Mouse (Mus musculus) lung, adult 2 months (tissue): Measurements from ENCODE around the gene Tbx6. TPM values are rescaled to one million over a fixed set of nuclear protein-coding genes. Genes with fewer than 3 reads are reported as not detected.

Experiments used
- DNase-seq: peaks from one replicate; pipeline ENCODE4 v3.0.0; 2022
- H3K4me1 ChIP-seq: fragments of 200-500 bp; 2 replicates; pipeline ENCODE4 v1.6.1; 2011; ENCODE audit warnings: low read length; ENCODE audit not compliant: control insufficient read depth, insufficient read depth
- H3K4me3 ChIP-seq: fragments of 200-500 bp; replicated peaks from 2 replicates; pipeline ENCODE3; 2011; ENCODE audit warnings: low read depth, mild to moderate bottlenecking, control low read depth, low read length; ENCODE audit errors: extremely low read depth
- CTCF ChIP-seq: fragments of 200-500 bp; IDR thresholded peaks from 2 replicates; pipeline ENCODE4 v1.5.1; 2011; ENCODE audit warnings: mild to moderate bottlenecking, low read length, control low read depth; ENCODE audit not compliant: insufficient read depth
- POLR2A ChIP-seq: fragments of 200-500 bp; IDR thresholded peaks from 2 replicates; pipeline ENCODE4 v1.6.1; 2011; ENCODE audit warnings: low read depth, mild to moderate bottlenecking, control low read depth, low read length, borderline replicate concordance; ENCODE audit errors: extremely low read depth
- WGBS: fragments of 180-500 bp; shearing (Covaris S2); methylation state at CpG from one replicate; pipeline ENCODE4 v1.1.7; 2018; 5-methylcytosine and 5-hydroxymethylcytosine counted together
- polyA plus RNA-seq: library from polyadenylated mRNA; depleted of rRNA; stranded (reverse); fragments of >200 nt; gene quantifications from 2 replicates; pipeline ENCODE4 v1.2.3, GENCODE M21; 2012

The Tbx6 gene
- polyA plus RNA-seq, 1 experiment, result 9.5 TPM

- DNase-seq, result no peak
- Histone ChIP-seq H3K4me1 (peaks cover 6% of the 10 kb centered on the region), H3K4me3 (no peak overlapping the region)
- WGBS, result 38% methylated on average over 7 of the region's 7 CpGs
- TF ChIP-seq CTCF (no peak), POLR2A (no peak)
Observed at GRCm38 (mm10) chr7:126748824-126749223, 32.5 kb upstream of the Tbx6 start.

- TF ChIP-seq POLR2A, result no peak
- no peak for TF ChIP-seq CTCF
- 71% methylated on average over 17 of the region's 17 CpGs for WGBS
- Histone ChIP-seq H3K4me3 (no peak overlapping the region), H3K4me1 (peaks cover 6% of the 10 kb centered on the region)
- DNase-seq, result no peak
Observed at GRCm38 (mm10) chr7:126749582-126750343, 31.5 kb upstream of the Tbx6 start.

- Histone ChIP-seq H3K4me3 (no peak overlapping the region), H3K4me1 (no peaks in the 10 kb centered on the region)
- WGBS, result 1% methylated on average over 9 of the region's 9 CpGs
- DNase-seq, result peak; percentile 74
- peak; percentile 85 for TF ChIP-seq CTCF
- no peak for TF ChIP-seq POLR2A
Observed at GRCm38 (mm10) chr7:126754866-126755265, 26.4 kb upstream of the Tbx6 start.

GRCm38 (mm10) chr7:126758539-126758938, 22.7 kb upstream of the Tbx6 start:
- WGBS, result 76% methylated on average over 7 of the region's 7 CpGs
- no peak for DNase-seq
- Histone ChIP-seq H3K4me3 (no peak overlapping the region), H3K4me1 (peaks cover 18% of the 10 kb centered on the region)
- TF ChIP-seq CTCF (no peak), POLR2A (no peak)

- peak; percentile 85 for DNase-seq
- 3% methylated on average over 35 of the region's 38 CpGs for WGBS
- TF ChIP-seq CTCF (peak; percentile 68), POLR2A (no peak)
- H3K4me3 ChIP-seq, result peak within 1 kb of the TSS; percentile 97
- peaks cover 18% of the 10 kb centered on the region for H3K4me1 ChIP-seq
Observed at GRCm38 (mm10) chr7:126759050-126759671, 22.1 kb upstream of the Tbx6 start, which contains the start of gene Mapk3. TSS of gene Mapk3 (plus strand) at chr7:126759601.

- no peak; the same call in 1 of the 2 replicates for TF ChIP-seq POLR2A
- no peak for TF ChIP-seq CTCF
- H3K4me3 ChIP-seq, result peak overlapping the region; percentile 97
- peak; percentile 61 for DNase-seq
- WGBS, result 2% methylated on average over 22 of the region's 24 CpGs
- peaks cover 18% of the 10 kb centered on the region for H3K4me1 ChIP-seq
Observed at GRCm38 (mm10) chr7:126759672-126760390, 21.5 kb upstream of the Tbx6 start.

- DNase-seq, result peak; percentile 81
Observed at GRCm38 (mm10) chr7:126760391-126760802, 20.9 kb upstream of the Tbx6 start.

GRCm38 (mm10) chr7:126760956-126761355, 20.3 kb upstream of the Tbx6 start:
- no peak for DNase-seq
- Histone ChIP-seq H3K4me3 (no peak overlapping the region), H3K4me1 (peaks cover 19% of the 10 kb centered on the region)
- TF ChIP-seq POLR2A, result no peak
- TF ChIP-seq CTCF, result no peak
- WGBS, result 21% methylated on average over 4 of the region's 4 CpGs

More at GRCm38 (mm10) chr7:126760391-126760802, 20.9 kb upstream of the Tbx6 start:
- peaks cover 18% of the 10 kb centered on the region for H3K4me1 ChIP-seq
- WGBS, result 16% methylated on average over 3 of the region's 3 CpGs
- TF ChIP-seq CTCF, result no peak
- TF ChIP-seq POLR2A, result peak; percentile 81; the same call in 1 of the 2 replicates
- peak overlapping the region; percentile 97 for H3K4me3 ChIP-seq

- no peak for DNase-seq
- whole genome bisulfite sequencing, result 37% methylated on average over 6 of the region's 6 CpGs
- H3K4me1 ChIP-seq, result peaks cover 22% of the 10 kb centered on the region
- TF ChIP-seq POLR2A (no peak), CTCF (no peak)
- H3K4me3 ChIP-seq, result no peak overlapping the region
Observed at GRCm38 (mm10) chr7:126761529-126762067, 19.7 kb upstream of the Tbx6 start.
